Mouse (Mus musculus) neural tube, embryonic 14.5 days (tissue): ENCODE measurements around the gene Acp4. TPM values are rescaled to one million over a fixed set of nuclear protein-coding genes. Genes with fewer than 3 reads are reported as not detected.
"Not testable (repeated sequence)": the region's sequence is repeated elsewhere in the genome, so short reads cannot be mapped to it uniquely, and the experiment has no call there.

Experiments
- ATAC-seq: fragments of 200-750 bp; cut with Nextera tagmentation; 2 replicates; pipeline ENCODE4 v1.8.0; 2017; ENCODE audit warnings: low read depth, mild to moderate bottlenecking, moderate TSS enrichment, moderate library complexity
- H3K27ac ChIP-seq: fragments of 300-500 bp; sonication (generic); 2 replicates; pipeline ENCODE4 v1.5.1; 2014; ENCODE audit warnings: low read depth, mild to moderate bottlenecking, control low read depth, low read length, moderate library complexity, mixed read lengths
- H3K27me3 ChIP-seq: fragments of 300-500 bp; sonication (generic); 2 replicates; pipeline ENCODE4 v1.6.1; 2014; ENCODE audit warnings: low read length; ENCODE audit not compliant: control insufficient read depth, insufficient read depth
- H3K36me3 ChIP-seq: fragments of 300-500 bp; sonication (generic); 2 replicates; pipeline ENCODE4 v1.6.1; 2014; ENCODE audit warnings: low read length, mixed read lengths; ENCODE audit not compliant: control insufficient read depth, insufficient read depth
- H3K4me1 ChIP-seq: fragments of 300-500 bp; sonication (generic); 2 replicates; pipeline ENCODE4 v1.6.1; 2014; ENCODE audit warnings: low read length; ENCODE audit not compliant: control insufficient read depth, insufficient read depth
- H3K4me2 ChIP-seq: fragments of 300-500 bp; sonication (generic); 2 replicates; pipeline ENCODE4 v1.6.1; 2014; ENCODE audit warnings: mild to moderate bottlenecking, low read depth, low read length, control low read depth
- H3K4me3 ChIP-seq: fragments of 300-500 bp; sonication (generic); 2 replicates; pipeline ENCODE4 v1.5.1; 2014; ENCODE audit warnings: low read depth, low read length, control low read depth, mixed read lengths
- H3K9ac ChIP-seq: fragments of 300-500 bp; sonication (generic); replicated peaks from 2 replicates; pipeline ENCODE4 v1.6.1; 2014; ENCODE audit warnings: low read depth, mild to moderate bottlenecking, control low read depth, low read length, mixed read lengths
- H3K9me3 ChIP-seq: fragments of 300-500 bp; sonication (generic); 2 replicates; pipeline ENCODE4 v1.6.1; 2016; ENCODE audit warnings: low read length; ENCODE audit not compliant: control insufficient read depth
- WGBS: fragments of 180-500 bp; shearing (Covaris S2); extraction: QIAGEN DNeasy Blood & Tissue Kit; methylation state at CpG from one replicate; pipeline ENCODE4 v1.1.7; 2014; 5-methylcytosine and 5-hydroxymethylcytosine counted together
- polyA plus RNA-seq: library from polyadenylated mRNA; unstranded; fragments of >200 nt; fragmentation: Nextera tagmentation; extraction: Ambion mirVana; gene quantifications from 2 replicates; pipeline ENCODE4 v1.2.1, GENCODE M21; 2014

Gene Acp4
- polyA plus RNA-seq, 1 experiment from 2014 or later, result not detected

GRCm38 (mm10) chr7:44239913-44240312 lies 17.3 kb downstream of the Acp4 start:
- WGBS, result 62% methylated on average over 2 of the region's 2 CpGs
- Histone ChIP-seq H3K27me3 (no peaks in the 10 kb centered on the region), H3K9ac (no peak overlapping the region), H3K36me3 (no peaks in the 10 kb centered on the region), H3K4me2 (no peak overlapping the region), H3K4me1 (no peaks in the 10 kb centered on the region), H3K9me3 (no peaks in the 10 kb centered on the region), H3K27ac (no peak overlapping the region), H3K4me3 (no peak overlapping the region)
- ATAC-seq, result no peak

GRCm38 (mm10) chr7:44235909-44236308 lies 21.3 kb downstream of the Acp4 start, which contains the start of gene Gm36864:
Gene Gm36864, plus strand, starts transcription at chr7:44236177.
- Histone ChIP-seq H3K27me3 (no peaks in the 10 kb centered on the region), H3K36me3 (no peaks in the 10 kb centered on the region), H3K9me3 (no peaks in the 10 kb centered on the region), H3K27ac (no peak within 1 kb of the TSS), H3K4me3 (no peak within 1 kb of the TSS), H3K4me2 (no peak within 1 kb of the TSS), H3K4me1 (no peaks in the 10 kb centered on the region), H3K9ac (no peak within 1 kb of the TSS)
- no peak for ATAC-seq
- WGBS, result 81% methylated on average over 3 of the region's 3 CpGs

- Histone ChIP-seq H3K36me3 (no peaks in the 10 kb centered on the region), H3K27me3 (no peaks in the 10 kb centered on the region), H3K27ac (no peak within 1 kb of the TSS), H3K4me2 (no peak within 1 kb of the TSS), H3K9ac (no peak within 1 kb of the TSS), H3K9me3 (no peaks in the 10 kb centered on the region), H3K4me3 (no peak within 1 kb of the TSS), H3K4me1 (no peaks in the 10 kb centered on the region)
- ATAC-seq, result no peak
- WGBS, result 64% methylated on average over 1 of the region's 1 CpGs
These were observed 32.1 kb downstream of the Acp4 start, which contains the start of gene Klk1 for GRCm38 (mm10) chr7:44225076-44225475. Gene Klk1, plus strand, starts transcription at chr7:44225360.

- not testable (repeated sequence) for ATAC-seq, H3K4me1 ChIP-seq, H3K27me3 ChIP-seq, H3K27ac ChIP-seq, H3K36me3 ChIP-seq, H3K4me2 ChIP-seq, H3K9ac ChIP-seq, H3K9me3 ChIP-seq, H3K4me3 ChIP-seq
- 85% methylated on average over 6 of the region's 6 CpGs for WGBS
These were observed 34.8 kb downstream of the Acp4 start for GRCm38 (mm10) chr7:44222335-44222734.

- H3K4me3 ChIP-seq, H3K27ac ChIP-seq, ATAC-seq, H3K4me1 ChIP-seq, H3K36me3 ChIP-seq, H3K9me3 ChIP-seq, H3K9ac ChIP-seq, H3K27me3 ChIP-seq, H3K4me2 ChIP-seq: not testable (repeated sequence)
- WGBS, result 69% methylated on average over 8 of the region's 10 CpGs
These were observed 35.6 kb downstream of the Acp4 start for GRCm38 (mm10) chr7:44221601-44222000.

GRCm38 (mm10) chr7:44215645-44216044 lies 41.5 kb downstream of the Acp4 start, which contains the start of gene Klk1b5:
Gene Klk1b5, plus strand, starts transcription at chr7:44215945.
- Histone ChIP-seq H3K9me3 (no peaks in the 10 kb centered on the region), H3K4me3 (no peak within 1 kb of the TSS), H3K9ac (no peak within 1 kb of the TSS), H3K4me1 (no peaks in the 10 kb centered on the region), H3K4me2 (no peak within 1 kb of the TSS), H3K27me3 (no peaks in the 10 kb centered on the region), H3K36me3 (no peaks in the 10 kb centered on the region), H3K27ac (no peak within 1 kb of the TSS)
- 81% methylated on average over 1 of the region's 1 CpGs for WGBS
- ATAC-seq, result no peak

- H3K9ac ChIP-seq, result no peak overlapping the region
- no peak overlapping the region for H3K4me3 ChIP-seq
- no peak for ATAC-seq
- 80% methylated on average over 3 of the region's 3 CpGs for WGBS
- H3K27me3 ChIP-seq, result no peaks in the 10 kb centered on the region
- no peaks in the 10 kb centered on the region for H3K36me3 ChIP-seq
- H3K4me2 ChIP-seq, result no peak overlapping the region
- H3K4me1 ChIP-seq, result no peaks in the 10 kb centered on the region
- H3K27ac ChIP-seq, result no peak overlapping the region
- no peaks in the 10 kb centered on the region for H3K9me3 ChIP-seq
These were observed 48.9 kb downstream of the Acp4 start for GRCm38 (mm10) chr7:44208307-44208706.

GRCm38 (mm10) chr7:44207135-44207534 lies 50.0 kb downstream of the Acp4 start, which contains the start of gene Klk1b4:
Gene Klk1b4, plus strand, starts transcription at chr7:44207435.
- 54% methylated on average over 3 of the region's 3 CpGs for WGBS

More at GRCm38 (mm10) chr7:44207135-44207534, 50.0 kb downstream of the Acp4 start, which contains the start of gene Klk1b4:
- not testable (repeated sequence) for H3K9me3 ChIP-seq, H3K4me2 ChIP-seq, ATAC-seq, H3K27me3 ChIP-seq, H3K4me1 ChIP-seq, H3K36me3 ChIP-seq, H3K4me3 ChIP-seq, H3K9ac ChIP-seq, H3K27ac ChIP-seq
